Mouse (Mus musculus) mature B cell (primary cell): ENCODE results near the gene Zc3h18.

Experiments
- in situ Hi-C: fragments of 300-500 bp; cut with MboI; formaldehyde crosslinking; loops from 2 replicates; pipeline ENCODE4 v1.14.3; 2019

Gene Zc3h18

DNA sequence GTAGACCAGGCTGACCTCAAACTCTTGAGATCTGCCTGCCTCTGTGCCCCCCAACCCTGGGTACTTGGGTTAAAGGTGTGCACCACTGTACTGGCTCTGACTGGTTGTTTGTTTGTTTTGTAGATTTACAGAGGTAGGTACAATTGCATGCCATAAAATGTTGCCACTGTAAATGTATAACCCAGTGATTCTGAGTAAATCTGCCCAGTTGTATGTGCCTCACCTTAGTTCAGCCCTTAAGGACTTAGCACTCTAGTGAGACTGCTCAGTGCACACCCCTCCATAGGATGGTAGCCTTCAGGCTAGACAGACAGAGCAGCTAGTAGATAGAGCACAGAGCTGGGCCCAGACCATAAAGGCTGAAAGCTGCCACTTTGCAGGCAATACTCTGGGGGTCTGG, 17.3 kb downstream of the Zc3h18 start:
- in situ Hi-C loops, result no loop called here

DNA sequence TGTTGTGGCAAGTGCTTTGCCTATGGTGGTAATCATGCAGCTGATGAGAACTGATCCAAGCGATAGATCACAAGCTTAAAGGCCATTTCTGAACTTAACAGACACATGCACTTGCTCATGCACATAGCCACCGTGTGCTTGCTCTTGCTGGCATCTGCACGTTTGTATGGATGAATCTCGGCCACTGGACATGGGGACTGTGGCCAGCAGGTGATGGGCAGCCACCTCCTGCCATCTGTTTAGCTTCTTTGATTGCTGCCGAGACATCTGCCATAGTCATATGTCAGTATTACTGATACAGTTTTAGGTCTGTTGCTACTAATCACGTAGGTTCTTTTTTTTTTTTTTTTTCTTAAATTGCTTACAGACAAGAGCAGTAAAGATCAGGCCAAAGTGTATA, 18.9 kb downstream of the Zc3h18 start:
- in situ Hi-C loops, result no loop called here

DNA sequence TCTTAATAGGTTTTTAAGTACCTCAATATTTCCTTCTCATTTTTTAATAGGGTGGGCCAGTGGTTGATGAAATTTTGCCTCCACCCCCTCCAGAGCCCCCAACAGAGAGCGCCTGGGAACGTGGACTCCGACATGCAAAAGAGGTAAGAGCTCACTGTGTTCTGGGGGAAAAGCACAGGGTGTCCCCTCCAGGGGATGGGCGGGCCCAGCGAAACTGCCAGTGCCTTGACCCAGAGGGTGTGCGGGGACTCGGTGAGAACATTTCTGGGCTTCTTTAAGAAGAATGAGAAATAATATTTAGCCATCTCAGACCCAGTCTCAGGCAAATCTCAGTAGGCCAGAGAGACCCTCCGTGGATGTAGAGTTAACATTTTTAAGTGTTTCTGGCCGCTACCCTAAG, 21.8 kb downstream of the Zc3h18 start:
- in situ Hi-C loops, result no loop called here

DNA sequence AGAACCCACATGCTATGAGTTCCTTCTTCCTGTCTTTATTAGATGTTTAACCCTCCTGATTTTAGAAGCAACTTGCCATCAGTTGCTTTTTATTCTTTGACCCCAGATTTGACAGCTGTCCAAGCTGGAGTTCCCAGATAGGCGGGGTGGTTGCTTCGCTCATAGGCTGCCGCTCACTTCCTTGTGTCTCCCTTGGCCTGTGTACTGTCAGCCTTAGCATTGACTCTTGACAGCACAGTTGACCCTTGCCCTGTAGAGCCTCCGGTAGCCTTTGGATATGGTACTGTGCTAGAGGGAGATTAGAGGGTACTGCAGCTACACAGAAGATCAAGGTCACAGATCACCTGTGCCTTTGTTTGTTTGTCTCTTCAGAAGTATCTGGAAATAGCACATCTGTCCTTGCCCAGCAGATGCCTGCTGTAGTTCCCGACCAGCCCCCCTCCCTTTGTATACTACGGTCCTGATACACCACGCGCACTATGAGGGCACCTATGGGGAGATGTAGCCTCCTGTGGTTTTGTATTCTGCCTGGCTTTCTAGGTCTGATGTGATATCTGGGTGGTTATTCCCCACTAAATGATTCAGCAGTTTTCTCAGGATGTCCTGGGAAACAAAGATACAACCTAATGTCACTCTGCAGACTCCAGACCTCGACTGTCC, 28.9 kb downstream of the Zc3h18 start:
- in situ Hi-C loops, result no loop called here

DNA sequence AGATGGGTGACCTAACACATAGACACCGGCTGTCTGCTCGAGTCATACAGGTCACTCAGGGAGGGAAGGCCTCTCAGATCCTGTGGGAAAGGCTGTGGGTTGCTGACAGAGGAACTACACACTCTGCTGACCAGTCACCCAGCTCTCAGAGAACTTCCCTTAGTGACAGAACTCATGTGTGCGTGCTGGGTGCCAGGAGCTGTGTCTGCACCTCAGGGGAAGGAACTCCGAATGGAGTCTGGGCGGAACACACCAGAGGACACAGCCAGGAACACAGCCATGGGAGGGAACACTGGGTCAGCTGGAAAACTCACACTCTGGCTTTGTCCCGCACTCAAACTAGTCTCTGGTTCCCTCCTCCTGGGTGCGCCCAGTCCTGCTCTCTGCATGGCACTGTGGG, 31.3 kb downstream of the Zc3h18 start:
- in situ Hi-C loops, result no loop called here

DNA sequence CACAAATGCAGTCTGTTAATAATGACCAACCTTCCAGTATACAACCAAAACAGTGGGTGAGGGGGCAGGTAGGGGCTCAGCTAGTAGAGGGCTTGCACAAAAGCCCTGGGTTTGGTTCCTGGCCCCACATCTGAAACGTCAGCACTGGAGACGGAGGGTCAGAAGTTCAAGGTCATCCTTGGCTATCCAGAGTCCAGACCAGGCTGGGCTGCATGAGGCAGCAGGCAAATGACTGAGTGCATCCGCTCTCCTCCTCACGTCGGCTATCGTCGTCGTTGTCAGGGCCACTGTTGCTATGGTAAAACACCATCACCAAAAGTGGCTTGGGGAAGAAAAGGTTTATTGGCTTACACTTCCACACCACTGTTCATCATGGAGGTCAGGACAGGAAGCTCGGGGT, 37.9 kb downstream of the Zc3h18 start:
- in situ Hi-C loops, result no loop called here

DNA sequence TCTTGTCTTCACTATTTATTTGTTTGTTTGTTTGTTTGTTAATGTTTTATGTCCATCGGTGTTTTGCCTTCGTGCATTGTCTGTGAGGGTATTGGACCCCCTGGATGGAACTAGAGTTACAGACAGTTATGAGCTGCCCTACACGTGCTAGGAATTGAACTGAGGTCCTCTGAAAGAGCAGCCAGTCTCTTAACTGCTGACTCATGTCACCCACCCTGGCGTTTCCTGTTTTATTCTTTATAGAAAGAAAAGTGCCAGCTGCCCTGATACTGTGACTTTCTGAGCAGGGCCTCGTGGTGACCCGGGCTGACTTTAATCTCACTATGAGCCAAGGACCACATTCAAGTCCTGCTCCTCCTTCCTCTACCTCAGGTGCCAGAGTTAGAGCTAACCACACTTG, 39.1 kb downstream of the Zc3h18 start:
- in situ Hi-C loops, result no loop called here

DNA sequence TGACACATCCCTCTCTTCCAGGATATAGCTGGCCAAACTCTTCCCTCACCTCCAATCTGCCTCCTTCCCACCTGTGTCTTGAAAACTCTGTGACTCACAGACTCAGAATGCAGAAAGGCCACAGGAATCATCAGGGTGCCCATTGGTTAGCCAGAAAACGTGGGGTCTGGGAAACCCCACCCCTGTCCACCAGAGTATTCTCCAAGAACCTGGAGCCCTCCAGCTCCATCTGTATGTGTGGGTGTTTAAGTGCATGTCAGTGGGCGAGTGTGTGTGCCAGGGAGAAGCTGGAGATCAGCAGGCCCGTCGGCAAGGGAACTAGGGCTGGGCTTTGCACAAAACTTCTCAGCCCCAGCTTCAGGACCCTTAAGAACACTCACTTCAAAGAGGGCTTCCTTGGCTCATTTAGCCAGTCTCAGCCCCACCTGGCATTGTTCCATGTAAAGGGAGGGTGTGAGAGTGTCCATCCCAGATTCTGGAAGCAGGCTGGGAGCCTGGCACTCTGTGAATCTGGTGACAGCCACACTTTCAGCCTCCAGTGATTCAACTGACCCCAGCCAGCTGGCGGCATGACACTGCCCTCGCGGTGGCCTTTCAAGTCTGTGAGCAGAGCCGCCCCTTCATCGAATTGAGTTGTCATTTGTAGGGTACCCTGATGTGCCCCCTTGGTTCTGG, 43.6 kb downstream of the Zc3h18 start:
- in situ Hi-C loops, result no loop called here

DNA sequence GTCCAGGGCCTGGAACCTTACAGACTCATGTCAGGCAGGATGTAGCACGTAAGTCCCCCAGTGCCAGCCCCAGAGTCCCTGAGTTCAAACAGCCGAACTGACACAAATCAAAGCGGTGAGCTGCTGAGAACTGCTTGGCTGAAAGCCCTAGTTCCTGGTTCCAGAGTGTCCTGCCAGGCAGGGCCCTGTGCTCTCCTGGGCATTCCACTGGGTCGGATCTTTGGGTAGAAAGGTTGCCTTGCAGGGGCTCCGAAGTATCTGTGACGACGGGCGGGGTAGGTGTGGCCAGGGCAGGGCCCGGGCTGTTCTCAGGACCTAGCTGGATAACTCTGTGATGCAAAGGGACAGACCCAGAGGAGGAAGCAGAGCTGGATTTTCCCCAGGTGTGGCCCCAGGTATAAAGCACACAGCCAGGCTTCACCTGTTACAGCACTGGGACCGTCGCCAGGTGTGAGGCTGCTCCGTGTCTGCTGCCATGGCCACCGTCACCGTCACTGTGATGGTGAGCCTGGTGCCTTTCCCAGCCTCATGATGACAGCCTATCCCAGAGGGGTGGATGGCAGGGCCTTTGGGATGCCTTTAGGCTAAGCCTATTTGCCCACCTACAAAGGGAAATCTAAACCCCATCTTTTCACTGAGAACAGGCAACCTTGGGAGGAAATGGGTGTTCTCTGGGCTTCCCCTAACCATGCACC, 45.1 kb downstream of the Zc3h18 start, which contains the start of gene Il17c:
Il17c (plus strand) TSS at position 645 of the 695 bp plus-strand sequence.
- in situ Hi-C loops, result no loop called here

DNA sequence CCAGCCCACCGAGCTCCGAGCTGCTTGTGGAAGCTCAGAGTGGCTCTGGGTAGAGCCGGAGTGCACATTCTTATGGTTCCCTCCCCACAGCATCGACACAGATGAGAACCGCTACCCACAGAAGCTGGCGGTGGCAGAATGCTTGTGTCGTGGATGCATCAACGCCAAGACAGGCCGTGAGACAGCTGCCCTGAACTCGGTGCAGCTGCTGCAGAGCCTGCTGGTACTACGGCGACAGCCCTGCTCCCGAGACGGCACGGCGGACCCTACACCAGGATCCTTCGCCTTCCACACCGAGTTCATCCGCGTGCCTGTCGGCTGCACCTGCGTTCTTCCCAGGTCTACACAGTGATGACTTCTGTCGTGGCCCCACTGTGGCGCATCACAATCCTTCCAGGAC, 46.8 kb downstream of the Zc3h18 start:
- in situ Hi-C loops, result no loop called here

DNA sequence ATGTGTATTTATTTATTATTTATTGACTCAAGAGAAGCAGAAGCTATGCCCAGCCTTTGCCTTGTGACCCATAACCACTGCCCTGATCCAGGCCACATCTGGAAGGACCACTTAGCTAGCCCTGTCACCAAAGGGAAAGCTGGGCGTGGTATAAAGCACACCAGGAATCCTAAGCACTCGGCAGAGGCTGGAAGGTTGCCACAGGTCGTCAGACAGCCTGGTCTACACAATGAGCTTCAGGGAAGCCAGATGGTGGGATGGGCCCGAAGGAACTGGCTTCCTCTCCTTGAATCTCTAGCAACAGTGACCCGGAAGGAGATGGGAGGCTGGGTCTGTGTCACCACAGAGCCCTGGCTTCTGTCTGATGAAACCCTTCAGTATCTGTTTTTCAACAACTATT, 47.2 kb downstream of the Zc3h18 start:
- in situ Hi-C loops, result no loop called here

DNA sequence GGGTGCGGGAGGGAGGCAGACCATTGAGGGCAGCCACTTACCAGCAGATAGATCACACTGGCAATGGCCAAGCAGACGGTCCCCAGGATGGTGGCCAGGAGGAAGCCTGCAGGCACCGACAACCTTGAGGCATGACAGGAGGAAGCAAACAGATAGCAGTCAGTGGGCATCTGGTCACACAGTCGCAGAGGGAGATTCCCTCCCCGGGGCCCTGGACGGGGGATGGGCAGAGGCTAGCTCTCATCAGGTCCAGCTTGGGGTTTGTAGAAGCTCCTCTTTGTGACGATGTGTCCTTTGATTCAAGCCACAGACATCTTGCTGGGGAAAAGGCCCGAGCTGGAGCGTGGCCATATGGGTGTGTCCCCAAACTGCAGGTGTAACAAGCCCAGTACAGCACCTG, 49.7 kb downstream of the Zc3h18 start:
- in situ Hi-C loops, result no loop called here

DNA sequence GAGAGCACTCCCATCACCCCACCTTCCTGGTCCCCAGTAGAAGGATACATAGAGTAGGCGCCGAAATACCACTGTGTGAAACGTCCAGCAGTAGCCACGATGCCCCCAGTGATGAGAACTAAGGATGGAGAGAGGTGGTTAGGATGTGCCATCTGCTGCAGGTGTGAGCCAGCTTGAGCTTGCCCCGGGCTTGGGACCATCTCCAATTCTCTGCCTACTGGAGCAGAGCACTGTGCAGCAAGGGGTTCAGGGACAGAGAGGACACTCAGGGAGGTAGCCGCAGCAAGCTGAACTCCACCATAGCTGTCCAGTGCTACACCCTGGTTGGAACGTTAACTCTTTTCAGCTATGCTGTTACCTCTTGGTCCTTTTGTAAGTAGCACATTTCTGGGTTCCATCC, 51.2 kb downstream of the Zc3h18 start:
- in situ Hi-C loops, result no loop called here

DNA sequence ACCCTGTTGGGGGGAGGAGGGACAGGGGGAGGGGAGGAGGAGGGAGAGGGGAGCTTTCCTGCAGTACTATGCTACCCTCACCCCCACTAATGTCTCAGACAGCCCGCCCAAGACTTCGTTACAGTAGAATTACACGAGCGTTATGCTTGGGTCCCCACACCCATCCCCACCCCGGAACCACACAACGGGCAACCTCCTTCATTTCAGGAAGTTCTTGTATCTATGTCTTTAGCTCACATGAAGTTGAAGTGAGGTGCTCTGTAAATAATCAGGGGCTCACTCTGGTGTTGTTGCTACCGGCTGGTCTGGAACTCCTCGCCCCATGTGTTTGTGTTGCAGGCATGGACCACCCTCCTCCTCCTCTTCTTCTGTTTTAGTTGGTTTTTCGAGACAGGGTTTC, 51.8 kb downstream of the Zc3h18 start:
- in situ Hi-C loops, result no loop called here

DNA sequence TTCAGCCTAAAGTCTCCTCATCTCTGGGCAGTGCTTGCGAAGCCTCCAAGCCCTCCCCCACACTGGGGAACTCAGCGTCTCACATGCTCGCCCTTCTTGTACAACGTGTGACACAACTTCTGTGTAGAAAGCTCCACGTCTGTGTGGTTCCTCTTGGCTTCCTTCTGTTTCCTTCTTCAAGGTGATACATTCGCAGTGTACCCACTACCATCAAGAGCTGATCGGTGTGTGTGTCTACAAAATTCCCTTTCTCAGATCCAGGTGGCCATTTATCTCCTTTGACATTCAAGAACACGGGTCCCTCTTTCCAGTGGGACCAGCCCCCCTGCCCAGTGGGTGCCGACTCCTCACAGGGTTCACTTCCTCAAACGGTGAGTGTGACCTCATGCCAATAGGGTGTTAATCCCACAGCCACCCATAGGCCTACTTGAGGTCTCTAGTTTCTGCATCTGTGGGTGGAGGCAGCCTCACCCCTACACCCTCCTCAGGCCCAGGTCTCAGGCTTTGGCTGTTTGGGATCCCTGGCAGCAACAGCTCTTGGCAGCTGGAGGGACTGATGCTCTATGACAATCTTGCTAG, 53.7 kb downstream of the Zc3h18 start:
- in situ Hi-C loops, result no loop called here

DNA sequence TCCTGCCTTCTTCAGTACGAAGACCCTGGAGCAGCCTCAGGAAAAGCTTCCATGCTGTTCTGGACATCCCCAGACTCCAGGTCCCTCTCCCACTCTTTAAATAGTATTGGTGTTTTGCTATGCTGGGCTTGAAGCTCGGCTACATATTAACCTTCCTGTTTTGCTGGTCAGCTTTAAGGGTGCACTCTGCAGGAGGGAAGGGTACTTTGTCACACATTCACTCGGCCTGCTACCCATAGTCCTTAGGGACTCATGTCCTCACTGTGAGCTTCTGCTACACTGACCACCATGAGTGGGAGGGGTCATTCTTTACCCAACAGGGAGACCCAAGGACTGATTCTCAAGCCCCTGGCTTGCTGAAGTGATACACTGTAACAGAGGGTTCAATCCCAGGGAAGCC, 54.2 kb downstream of the Zc3h18 start:
- in situ Hi-C loops, result no loop called here

DNA sequence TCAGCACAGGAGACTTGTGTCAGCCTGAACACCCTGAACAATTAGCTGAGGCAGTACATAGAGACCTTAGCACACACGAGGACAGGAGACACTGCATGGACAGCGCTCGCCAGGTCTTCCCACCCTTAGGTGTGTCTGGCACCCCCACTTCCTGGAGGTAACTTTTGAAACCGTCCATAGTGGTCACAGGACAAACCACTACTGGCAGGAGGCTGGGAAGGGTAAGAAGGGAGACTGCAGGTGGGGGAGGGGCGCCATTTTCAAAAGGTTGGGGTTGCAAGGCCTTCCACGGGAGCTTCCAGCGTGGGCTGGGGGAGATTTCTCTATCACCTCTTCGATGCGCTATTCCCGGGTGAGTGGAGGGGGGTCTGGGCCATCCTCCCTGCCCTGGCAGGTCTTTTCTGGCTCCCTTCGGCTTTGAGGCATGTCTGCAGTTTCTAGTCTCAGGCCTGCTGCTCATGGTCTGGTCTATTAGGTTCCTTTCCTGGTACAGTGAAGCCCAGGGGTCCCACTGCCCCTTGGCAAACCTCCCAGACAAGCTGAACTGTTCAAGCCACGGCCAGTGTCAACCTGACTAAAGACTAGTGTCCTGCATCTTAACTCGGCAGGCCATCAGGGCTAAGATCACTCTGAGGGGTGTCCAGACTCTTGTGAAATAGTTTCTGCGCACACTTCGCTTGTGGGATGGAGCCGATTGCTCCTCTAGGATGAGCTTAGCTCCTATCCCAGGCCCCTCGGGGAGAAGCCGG, 55.5 kb downstream of the Zc3h18 start:
- in situ Hi-C loops, result no loop called here

DNA sequence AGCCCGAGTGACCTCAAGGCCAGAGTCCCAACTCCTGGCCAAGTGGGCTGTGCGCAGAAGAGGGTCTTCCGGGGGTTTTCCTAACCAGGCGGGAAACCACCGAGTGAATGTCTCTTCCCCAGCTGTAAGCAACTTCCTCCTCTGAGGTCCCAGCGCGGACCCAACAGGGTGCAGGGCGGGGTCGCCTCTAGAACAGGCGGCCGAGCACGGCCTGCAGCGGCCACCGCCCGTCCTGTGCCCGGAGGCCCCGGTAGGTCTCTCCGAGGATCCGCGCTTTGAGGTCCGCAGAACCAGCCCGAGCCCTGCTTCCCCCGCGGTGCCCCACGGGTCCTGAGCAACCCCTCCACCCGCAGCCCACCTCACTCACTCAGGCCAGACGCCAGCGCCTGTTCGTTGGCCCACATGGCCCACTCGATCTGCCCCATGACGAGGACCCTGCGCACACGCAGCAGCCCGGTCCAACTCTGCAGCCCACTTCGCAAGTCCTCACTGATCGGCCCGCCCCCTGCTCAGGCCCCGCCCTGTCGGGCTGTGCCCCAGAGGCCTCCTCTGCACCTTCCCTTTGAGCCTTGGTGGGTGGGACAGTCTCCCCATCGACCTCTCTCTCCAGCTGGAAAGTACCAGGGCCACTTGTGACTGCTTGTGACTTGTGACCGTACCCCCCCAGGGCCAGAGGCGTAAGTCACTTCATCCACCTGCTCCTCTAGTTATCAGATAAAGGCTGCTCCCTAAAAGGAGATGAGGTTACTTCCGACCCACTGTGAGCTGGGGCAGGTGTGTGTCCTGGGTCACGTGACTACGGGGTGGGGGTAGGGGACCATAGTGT, 56.2 kb downstream of the Zc3h18 start, which contains the start of gene Cyba:
Cyba (minus strand) TSS at position 488 of the 826 bp plus-strand sequence.
- in situ Hi-C loops, result no loop called here

DNA sequence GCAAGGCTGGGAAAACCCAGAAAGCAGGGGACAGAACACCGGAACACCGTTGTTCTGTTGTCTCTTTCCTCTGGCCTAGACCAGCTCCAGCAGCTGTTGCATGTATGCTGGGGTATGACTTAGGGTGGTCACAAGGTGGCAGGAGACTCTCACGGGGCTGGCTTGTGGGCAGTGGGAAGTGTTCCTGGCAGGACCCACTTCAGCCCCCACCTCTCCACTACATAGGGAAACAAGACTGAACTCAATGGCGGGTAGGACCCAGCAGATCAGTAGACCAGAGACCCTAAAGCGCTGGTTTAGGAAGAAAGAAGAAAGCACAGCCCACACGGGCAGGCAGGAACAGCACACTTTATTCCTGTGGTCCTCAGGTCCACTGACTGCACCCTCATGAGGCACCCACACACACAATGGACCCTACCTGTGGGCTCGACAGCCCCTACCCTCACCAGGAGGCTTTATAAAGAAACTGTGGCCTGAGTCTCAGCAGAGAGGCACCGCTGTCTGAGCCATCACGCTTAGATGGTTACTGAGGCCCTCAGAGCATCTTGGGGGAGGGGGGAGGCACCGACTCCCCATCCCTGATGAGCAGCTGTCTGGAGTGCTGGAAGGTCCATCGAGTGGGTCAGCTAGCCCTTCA, 57.0 kb downstream of the Zc3h18 start:
- in situ Hi-C loops, result no loop called here

DNA sequence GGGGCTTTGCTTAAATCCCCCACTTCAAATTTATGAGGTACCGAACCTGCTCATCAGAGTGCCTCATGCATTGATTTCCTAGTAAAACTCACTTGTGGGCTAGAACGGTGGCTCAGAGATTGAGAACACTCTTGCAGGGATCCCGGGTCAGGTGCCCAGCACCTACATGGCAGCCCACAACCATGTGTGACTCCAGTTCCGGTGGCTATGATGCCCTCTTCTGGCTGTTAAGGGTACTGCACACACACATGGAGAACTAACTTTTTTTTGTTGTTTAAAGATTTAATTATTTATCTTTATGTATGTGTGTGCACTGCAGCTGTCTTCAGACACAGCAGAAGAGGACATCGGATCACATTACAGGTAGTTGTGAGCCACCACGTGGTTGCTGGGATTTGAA, 59.0 kb downstream of the Zc3h18 start:
- in situ Hi-C loops, result no loop called here

DNA sequence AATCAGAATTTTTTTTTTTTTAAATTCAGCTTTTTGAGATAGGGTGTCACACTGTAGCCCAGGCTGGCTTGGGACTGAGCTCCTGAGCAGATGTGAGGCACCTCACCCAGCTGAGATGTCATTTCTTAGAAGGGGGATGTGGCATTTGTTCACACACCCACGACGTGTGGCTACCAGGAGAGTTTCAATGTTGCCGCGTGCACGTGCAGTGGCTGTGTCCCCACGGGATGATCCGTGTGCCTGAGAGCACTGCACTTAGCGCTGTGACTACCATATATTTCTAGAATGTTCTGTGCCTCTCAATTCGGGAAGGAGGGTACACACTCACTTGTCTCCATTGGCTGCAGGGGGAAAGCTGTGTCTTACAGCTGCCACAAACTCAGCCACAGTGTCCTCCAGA, 59.7 kb downstream of the Zc3h18 start:
- in situ Hi-C loops, result no loop called here
